Comparison of ENCODE assay signal across 8 mouse cellular contexts in genomic region chr7:127308887-127309286, GRCm38 (mm10). TPM values are rescaled to one million over a fixed set of nuclear protein-coding genes. Genes with fewer than 3 reads are reported as not detected.
A peak's percentile ranks its signal among the peaks of the same experiment; 100 is the strongest.
DNase-seq lines count a peak whose midpoint lies in the region; ATAC-seq and TF ChIP-seq lines count a peak whose summit lies in the region.

No protein-coding gene starts in this region.

- no peak for TF ChIP-seq EP300 in liver, postnatal 0 days (IDR thresholded peaks at IDR 0.05; ENCODE audit: low read depth)

- peak; percentile 63 for DNase-seq in forebrain, embryonic 11.5 days (ENCODE audit: low spot score)
- DNase-seq in A20 (ENCODE audit: low read depth, low spot score), result peak; percentile 60
- DNase-seq in brain, adult 2 months (ENCODE audit: low read depth, low spot score), result peak; percentile 76
- DNase-seq in kidney, postnatal 0 days (ENCODE audit: low spot score), result peak; percentile 83
- peak; percentile 59 for DNase-seq in liver, postnatal 0 days
- DNase-seq in right cerebral cortex, postnatal 36 days (ENCODE audit: low spot score in 2 of 2), result peak; percentile 30 to 50

- H3K9ac ChIP-seq in forebrain, embryonic 11.5 days (ENCODE audit: low read length), result no peak overlapping the region
- no peak overlapping the region for H3K9ac ChIP-seq in forebrain, embryonic 13.5 days
- no peak overlapping the region for H3K9ac ChIP-seq in kidney, postnatal 0 days (ENCODE audit: low read depth, low read length)
- no peak overlapping the region for H3K9ac ChIP-seq in liver, postnatal 0 days (replicated peaks)

- H3K4me2 ChIP-seq in forebrain, embryonic 11.5 days (ENCODE audit: low read depth, low read length, severe bottlenecking), result no peak overlapping the region
- H3K4me2 ChIP-seq in forebrain, embryonic 13.5 days, result no peak overlapping the region
- no peak overlapping the region for H3K4me2 ChIP-seq in kidney, postnatal 0 days (ENCODE audit: low read length)
- no peak overlapping the region for H3K4me2 ChIP-seq in liver, postnatal 0 days (ENCODE audit: low read depth, low read length)

- no peaks in the 10 kb centered on the region for H3K36me3 ChIP-seq in forebrain, embryonic 11.5 days (ENCODE audit: control insufficient read depth, insufficient read depth, low read length)
- no peaks in the 10 kb centered on the region for H3K36me3 ChIP-seq in forebrain, embryonic 13.5 days (ENCODE audit: poor library complexity, severe bottlenecking)
- no peaks in the 10 kb centered on the region for H3K36me3 ChIP-seq in kidney, postnatal 0 days (ENCODE audit: insufficient read depth, low read length)
- H3K36me3 ChIP-seq in liver, postnatal 0 days (replicated peaks; ENCODE audit: insufficient read depth, low read length), result no peaks in the 10 kb centered on the region

- no peaks in the 10 kb centered on the region for H3K4me1 ChIP-seq in forebrain, embryonic 11.5 days (replicated peaks; ENCODE audit: control insufficient read depth, insufficient read depth, low read length)
- no peaks in the 10 kb centered on the region for H3K4me1 ChIP-seq in forebrain, embryonic 13.5 days
- H3K4me1 ChIP-seq in kidney, postnatal 0 days (replicated peaks; ENCODE audit: insufficient read depth, low read length), result no peaks in the 10 kb centered on the region
- no peaks in the 10 kb centered on the region for H3K4me1 ChIP-seq in liver, postnatal 0 days (ENCODE audit: insufficient read depth)

- H3K9me3 ChIP-seq in forebrain, embryonic 11.5 days (ENCODE audit: control insufficient read depth, low read length), result no peaks in the 10 kb centered on the region
- no peaks in the 10 kb centered on the region for H3K9me3 ChIP-seq in forebrain, embryonic 13.5 days (replicated peaks)
- no peaks in the 10 kb centered on the region for H3K9me3 ChIP-seq in kidney, postnatal 0 days (replicated peaks; ENCODE audit: low read length)
- no peaks in the 10 kb centered on the region for H3K9me3 ChIP-seq in liver, postnatal 0 days (ENCODE audit: low read length)

- ATAC-seq in forebrain, embryonic 11.5 days (replicated peaks; ENCODE audit: low FRiP score), result no peak
- ATAC-seq in forebrain, embryonic 13.5 days, result no peak
- ATAC-seq in erythroblast, adult 5-6 weeks (replicated peaks; ENCODE audit: low FRiP score, poor library complexity, severe bottlenecking), result peak; percentile 75
- no peak for ATAC-seq in kidney, postnatal 0 days (replicated peaks; ENCODE audit: low FRiP score, low read depth)
- peak; percentile 77 for ATAC-seq in liver, postnatal 0 days

- TF ChIP-seq CTCF in kidney, postnatal 0 days (IDR thresholded peaks at IDR 0.05; ENCODE audit: low read depth), result peak; percentile 79
- TF ChIP-seq CTCF in liver, postnatal 0 days (IDR thresholded peaks at IDR 0.05; ENCODE audit: low read depth), result peak; percentile 89

- H3K27ac ChIP-seq in forebrain, embryonic 11.5 days (ENCODE audit: low read depth, low read length), result no peak overlapping the region
- H3K27ac ChIP-seq in forebrain, embryonic 13.5 days, result no peak overlapping the region
- no peak overlapping the region for H3K27ac ChIP-seq in kidney, postnatal 0 days
- no peak overlapping the region for H3K27ac ChIP-seq in liver, postnatal 0 days (ENCODE audit: low read depth)

- H3K4me3 ChIP-seq in forebrain, embryonic 11.5 days (ENCODE audit: low read depth, low read length), result no peak overlapping the region
- H3K4me3 ChIP-seq in forebrain, embryonic 13.5 days, result no peak overlapping the region
- H3K4me3 ChIP-seq in kidney, postnatal 0 days (replicated peaks; ENCODE audit: low read depth, low read length), result no peak overlapping the region
- no peak overlapping the region for H3K4me3 ChIP-seq in liver, postnatal 0 days (ENCODE audit: low read depth, low read length)

- H3K27me3 ChIP-seq in forebrain, embryonic 11.5 days (ENCODE audit: control insufficient read depth, insufficient read depth, low read length), result no peaks in the 10 kb centered on the region
- 0 out of 2 replicates have a peak, but pooled peaks cover 5% of the 10 kb centered on the region for H3K27me3 ChIP-seq in forebrain, embryonic 13.5 days
- no peaks in the 10 kb centered on the region for H3K27me3 ChIP-seq in kidney, postnatal 0 days (ENCODE audit: insufficient read depth, low read length)
- H3K27me3 ChIP-seq in liver, postnatal 0 days (ENCODE audit: insufficient read depth, low read length), result no peaks in the 10 kb centered on the region

- 64% methylated on average over 4 of the region's 4 CpGs for WGBS in forebrain, embryonic 11.5 days
- 58% methylated on average over 4 of the region's 4 CpGs for WGBS in forebrain, embryonic 13.5 days
- 70% methylated on average over 4 of the region's 4 CpGs for WGBS in kidney, postnatal 0 days
- 75% methylated on average over 4 of the region's 4 CpGs for WGBS in liver, postnatal 0 days (ENCODE audit: insufficient replicate concordance)

RNA-seq across cellular contexts. Expression of gene Itgal, which starts 12.8 kb away (rescaled TPM):
- 0.21 and 0.29 TPM in 2 replicates for polyA plus RNA-seq in forebrain, embryonic 11.5 days (2014; fragmentation: Nextera tagmentation; extraction: Ambion mirVana)
- 0.19 and 0.26 TPM in 2 replicates for polyA plus RNA-seq in forebrain, embryonic 13.5 days (2015; fragmentation: Nextera tagmentation; extraction: Ambion mirVana)
- 29.0 and 34.4 TPM in 2 replicates for total RNA-seq in erythroblast, adult 5-6 weeks (2015; ENCODE audit: low replicate concordance)
- 4.0 and 10.4 TPM in 2 replicates for total RNA-seq in erythroblast, adult 5-6 weeks (2017; ENCODE audit: low replicate concordance)
- polyA plus RNA-seq in kidney, postnatal 0 days (2015; fragmentation: Nextera tagmentation; extraction: Ambion mirVana), result 0.93 and 1.1 TPM in 2 replicates
- 5.9 and 6.8 TPM in 2 replicates for polyA plus RNA-seq in liver, postnatal 0 days (2015; fragmentation: Nextera tagmentation; extraction: Ambion mirVana)

RNA-seq across cellular contexts. Expression of gene Sephs2, which starts 35.0 kb away (rescaled TPM):
- 86.2 and 87.0 TPM in 2 replicates for polyA plus RNA-seq in forebrain, embryonic 11.5 days (2014; fragmentation: Nextera tagmentation; extraction: Ambion mirVana)
- polyA plus RNA-seq in forebrain, embryonic 13.5 days (2015; fragmentation: Nextera tagmentation; extraction: Ambion mirVana), result 51.1 and 53.2 TPM in 2 replicates
- 15.6 and 18.8 TPM in 2 replicates for total RNA-seq in erythroblast, adult 5-6 weeks (2015; ENCODE audit: low replicate concordance)
- 20.2 and 34.8 TPM in 2 replicates for total RNA-seq in erythroblast, adult 5-6 weeks (2017; ENCODE audit: low replicate concordance)
- polyA plus RNA-seq in kidney, postnatal 0 days (2015; fragmentation: Nextera tagmentation; extraction: Ambion mirVana), result 207 and 215 TPM in 2 replicates
- 712 and 714 TPM in 2 replicates for polyA plus RNA-seq in liver, postnatal 0 days (2015; fragmentation: Nextera tagmentation; extraction: Ambion mirVana)

RNA-seq across cellular contexts. Expression of gene Zfp768, which starts 36.5 kb away (rescaled TPM):
- 5.3 and 5.5 TPM in 2 replicates for polyA plus RNA-seq in forebrain, embryonic 11.5 days (2014; fragmentation: Nextera tagmentation; extraction: Ambion mirVana)
- 11.8 and 12.6 TPM in 2 replicates for polyA plus RNA-seq in forebrain, embryonic 13.5 days (2015; fragmentation: Nextera tagmentation; extraction: Ambion mirVana)
- 1.2 TPM in 1 of 2 replicates, not detected in the other for total RNA-seq in erythroblast, adult 5-6 weeks (2015; ENCODE audit: low replicate concordance)
- 0.94 and 1.5 TPM in 2 replicates for total RNA-seq in erythroblast, adult 5-6 weeks (2017; ENCODE audit: low replicate concordance)
- 21.2 and 22.2 TPM in 2 replicates for polyA plus RNA-seq in kidney, postnatal 0 days (2015; fragmentation: Nextera tagmentation; extraction: Ambion mirVana)
- polyA plus RNA-seq in liver, postnatal 0 days (2015; fragmentation: Nextera tagmentation; extraction: Ambion mirVana), result 4.8 and 6.4 TPM in 2 replicates

RNA-seq across cellular contexts. Expression of gene Dctpp1, which starts 48.4 kb away (rescaled TPM):
- polyA plus RNA-seq in forebrain, embryonic 11.5 days (2014; fragmentation: Nextera tagmentation; extraction: Ambion mirVana), result 265 and 279 TPM in 2 replicates
- 224 and 229 TPM in 2 replicates for polyA plus RNA-seq in forebrain, embryonic 13.5 days (2015; fragmentation: Nextera tagmentation; extraction: Ambion mirVana)
- 14.0 and 24.8 TPM in 2 replicates for total RNA-seq in erythroblast, adult 5-6 weeks (2015; ENCODE audit: low replicate concordance)
- total RNA-seq in erythroblast, adult 5-6 weeks (2017; ENCODE audit: low replicate concordance), result 2.0 and 8.6 TPM in 2 replicates
- polyA plus RNA-seq in kidney, postnatal 0 days (2015; fragmentation: Nextera tagmentation; extraction: Ambion mirVana), result 146 and 157 TPM in 2 replicates
- polyA plus RNA-seq in liver, postnatal 0 days (2015; fragmentation: Nextera tagmentation; extraction: Ambion mirVana), result 96.8 and 107 TPM in 2 replicates

Comparison
In these comparisons a context has a peak if more than half of its experiments do, and no peak if none do; other contexts are left out.
1. ATAC-seq: peak in erythroblast, adult 5-6 weeks (single experiment) and liver, postnatal 0 days (single experiment); none in forebrain, embryonic 11.5 days (single experiment), forebrain, embryonic 13.5 days (single experiment) and kidney, postnatal 0 days (single experiment).
2. Peak in every context shown above with its lines, with median percentiles within 50 percentile points of each other: DNase-seq.